ENCODE assay signal across 11 mouse cellular contexts in the genomic region with DNA sequence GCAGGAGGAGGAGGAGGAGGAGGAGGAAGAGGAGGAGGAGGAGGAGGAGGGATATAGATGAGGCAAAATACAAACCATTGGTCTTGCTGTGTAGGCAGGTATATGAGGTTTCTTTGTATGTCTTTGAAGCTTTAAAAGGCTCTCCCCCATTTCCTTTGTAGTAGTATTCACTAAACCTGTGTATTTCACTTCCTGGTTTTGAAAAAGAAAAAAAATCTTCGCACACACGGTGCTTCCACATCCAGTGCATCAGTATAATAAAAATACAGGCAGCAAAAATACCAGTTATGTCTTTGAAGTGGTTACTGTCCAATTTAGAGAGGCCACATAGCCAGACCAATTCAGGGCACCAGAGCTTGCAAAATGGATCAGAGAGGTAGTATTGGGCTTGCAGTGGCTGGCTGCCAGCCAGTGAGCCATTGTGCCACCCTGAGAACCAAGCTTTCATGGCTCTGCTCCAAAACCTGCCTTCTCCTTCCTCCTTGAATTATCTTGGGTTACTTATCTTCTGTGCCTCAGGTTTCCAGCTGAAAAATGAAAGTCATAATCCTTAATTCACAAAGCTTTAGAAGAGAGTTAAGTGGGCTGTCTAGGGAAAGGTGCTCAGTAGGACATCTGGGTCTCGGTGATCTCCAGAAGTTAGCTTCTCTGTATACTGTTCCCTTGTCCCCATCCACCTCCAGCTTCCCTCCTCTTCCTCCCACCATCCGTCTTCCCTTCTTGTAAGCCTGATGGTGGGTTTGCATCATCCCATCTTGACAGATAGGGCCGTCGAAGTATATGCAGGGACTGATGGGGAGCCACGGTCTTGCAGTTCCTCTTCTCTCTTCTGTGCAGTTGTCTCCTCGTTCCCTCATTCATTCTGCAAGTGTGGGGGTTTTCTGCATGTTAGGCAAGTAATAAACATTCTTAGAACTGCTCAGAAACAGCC.
A peak's percentile ranks its signal among the peaks of the same experiment; 100 is the strongest.
DNase-seq lines count a peak whose midpoint lies in the region; ATAC-seq and TF ChIP-seq lines count a peak whose summit lies in the region.
"Had no signal": no experiment of that assay in that cellular context is flagged by ENCODE, and none has a peak within 500 bp of the region (broad histone marks: within the 10 kb centered on the region; RNA-seq: fewer than 3 reads in every experiment).

No protein-coding gene starts in this region.

- ATAC-seq in midbrain, embryonic 11.5 days (ENCODE audit: low FRiP score) = no peak
- no peak for ATAC-seq in midbrain, postnatal 0 days (ENCODE audit: low FRiP score)
- ATAC-seq in liver, embryonic 16.5 days (ENCODE audit: low read depth) = no peak
- no peak for ATAC-seq in intestine, embryonic 15.5 days
- ATAC-seq: intestine, embryonic 16.5 days had no signal

- no peaks in the 10 kb centered on the region for H3K36me3 ChIP-seq in midbrain, embryonic 11.5 days (ENCODE audit: control insufficient read depth, insufficient read depth, low read length)
- no peaks in the 10 kb centered on the region for H3K36me3 ChIP-seq in midbrain, postnatal 0 days (ENCODE audit: insufficient read depth, low read length)
- no peaks in the 10 kb centered on the region for H3K36me3 ChIP-seq in liver, embryonic 16.5 days (ENCODE audit: control insufficient read depth, insufficient read depth)
- no peaks in the 10 kb centered on the region for H3K36me3 ChIP-seq in intestine, embryonic 15.5 days
- H3K36me3 ChIP-seq: G1E had no signal

- no peaks in the 10 kb centered on the region for H3K4me1 ChIP-seq in midbrain, embryonic 11.5 days (ENCODE audit: control insufficient read depth, insufficient read depth, low read length)
- no peaks in the 10 kb centered on the region; the same call in 1 of the 2 replicates for H3K4me1 ChIP-seq in midbrain, postnatal 0 days (ENCODE audit: insufficient read depth, low read length)
- peaks cover 3% of the 10 kb centered on the region for H3K4me1 ChIP-seq in liver, embryonic 16.5 days (ENCODE audit: control insufficient read depth, low read depth, low read length)
- no peaks in the 10 kb centered on the region for H3K4me1 ChIP-seq in intestine, embryonic 15.5 days (replicated peaks)

- no peak for TF ChIP-seq CTCF in midbrain, postnatal 0 days (IDR thresholded peaks at IDR 0.05)

- H3K27ac ChIP-seq in midbrain, embryonic 11.5 days (ENCODE audit: low read depth, low read length) = no peak overlapping the region
- no peak overlapping the region for H3K27ac ChIP-seq in midbrain, postnatal 0 days (ENCODE audit: low read depth, low read length)
- H3K27ac ChIP-seq in liver, embryonic 16.5 days (ENCODE audit: low read length) = peak overlapping the region; percentile 64
- no peak overlapping the region for H3K27ac ChIP-seq in intestine, embryonic 15.5 days

- H3K4me3 ChIP-seq in midbrain, embryonic 11.5 days (ENCODE audit: low read depth, low read length) = no peak overlapping the region
- no peak overlapping the region for H3K4me3 ChIP-seq in midbrain, postnatal 0 days (ENCODE audit: low read depth, low read length)
- H3K4me3 ChIP-seq in liver, embryonic 16.5 days (ENCODE audit: low read depth, low read length) = no peak overlapping the region
- no peak overlapping the region for H3K4me3 ChIP-seq in intestine, embryonic 15.5 days (replicated peaks)

- intact Hi-C loops in heart, postnatal 10 days (cut with DNase I) = no loop called here

- H3K4me2 ChIP-seq in midbrain, embryonic 11.5 days = no peak overlapping the region
- no peak overlapping the region for H3K4me2 ChIP-seq in midbrain, postnatal 0 days (ENCODE audit: low read depth, low read length, poor library complexity, severe bottlenecking)
- no peak overlapping the region for H3K4me2 ChIP-seq in liver, embryonic 16.5 days (ENCODE audit: low read depth, low read length)
- no peak overlapping the region for H3K4me2 ChIP-seq in intestine, embryonic 15.5 days (replicated peaks)

- WGBS in midbrain, embryonic 11.5 days = 86% methylated on average over 8 of the region's 8 CpGs
- WGBS in midbrain, postnatal 0 days = 83% methylated on average over 8 of the region's 8 CpGs
- 59% methylated on average over 8 of the region's 8 CpGs for WGBS in liver, embryonic 16.5 days (ENCODE audit: insufficient replicate concordance)
- 84% methylated on average over 8 of the region's 8 CpGs for WGBS in intestine, embryonic 15.5 days

- H3K9ac ChIP-seq in midbrain, embryonic 11.5 days (ENCODE audit: low read length) = no peak overlapping the region
- H3K9ac ChIP-seq in midbrain, postnatal 0 days (replicated peaks; ENCODE audit: low read length, poor library complexity, severe bottlenecking) = no peak overlapping the region
- no peak overlapping the region for H3K9ac ChIP-seq in liver, embryonic 16.5 days (ENCODE audit: low read depth, low read length)
- no peak overlapping the region for H3K9ac ChIP-seq in intestine, embryonic 15.5 days

- peak; percentile 36 for DNase-seq in heart, adult 11 months
- DNase-seq in heart, postnatal 10 days = no peak
- DNase-seq in midbrain, embryonic 11.5 days (ENCODE audit: low spot score, missing footprints) = peak; percentile 51
- no peak for DNase-seq in midbrain, postnatal 0 days (ENCODE audit: low spot score)
- peak; percentile 51 for DNase-seq in MEL-GATA-1-ER (ENCODE audit: extremely low read depth, low read depth)
- DNase-seq in Muller cell, postnatal 12 days (ENCODE audit: inconsistent ontology term) = no peak
- DNase-seq: thymus, postnatal 36 days had no signal

- no peaks in the 10 kb centered on the region for H3K9me3 ChIP-seq in midbrain, embryonic 11.5 days (ENCODE audit: control insufficient read depth, low read length)
- H3K9me3 ChIP-seq in midbrain, postnatal 0 days (ENCODE audit: low read length) = no peaks in the 10 kb centered on the region
- H3K9me3 ChIP-seq in liver, embryonic 16.5 days (replicated peaks; ENCODE audit: control insufficient read depth, low read length) = no peaks in the 10 kb centered on the region
- H3K9me3 ChIP-seq in intestine, embryonic 15.5 days = no peaks in the 10 kb centered on the region
- H3K9me3 ChIP-seq: G1E had no signal

- H3K27me3 ChIP-seq in midbrain, embryonic 11.5 days (ENCODE audit: control insufficient read depth, insufficient read depth, low read length) = no peaks in the 10 kb centered on the region
- no peaks in the 10 kb centered on the region for H3K27me3 ChIP-seq in midbrain, postnatal 0 days (ENCODE audit: insufficient read depth, low read length)
- no peaks in the 10 kb centered on the region for H3K27me3 ChIP-seq in liver, embryonic 16.5 days (ENCODE audit: control insufficient read depth, insufficient read depth, low read depth, low read length)
- H3K27me3 ChIP-seq in intestine, embryonic 15.5 days (replicated peaks) = no peaks in the 10 kb centered on the region

Comparison
In these comparisons a context has a peak if more than half of its experiments do, and no peak if none do; other contexts are left out.
1. DNase-seq: peak in heart, adult 11 months (single experiment), midbrain, embryonic 11.5 days (single experiment) and MEL-GATA-1-ER (single experiment); none in heart, postnatal 10 days (0 of 2), midbrain, postnatal 0 days (single experiment) and Muller cell, postnatal 12 days (single experiment).